Mouse (Mus musculus): ENCODE measurements around the gene Bud23. TPM values are rescaled to one million over a fixed set of nuclear protein-coding genes. Genes with fewer than 3 reads are reported as not detected.

Bud23 gene
- 77.8 and 92.0 TPM in 2 replicates for polyA plus RNA-seq (2012; rRNA removed)

GRCm38 (mm10) chr5:135064909-135065446 lies at the start of gene Bud23:
Bud23 (minus strand) TSS chr5:135064959.

DNA sequence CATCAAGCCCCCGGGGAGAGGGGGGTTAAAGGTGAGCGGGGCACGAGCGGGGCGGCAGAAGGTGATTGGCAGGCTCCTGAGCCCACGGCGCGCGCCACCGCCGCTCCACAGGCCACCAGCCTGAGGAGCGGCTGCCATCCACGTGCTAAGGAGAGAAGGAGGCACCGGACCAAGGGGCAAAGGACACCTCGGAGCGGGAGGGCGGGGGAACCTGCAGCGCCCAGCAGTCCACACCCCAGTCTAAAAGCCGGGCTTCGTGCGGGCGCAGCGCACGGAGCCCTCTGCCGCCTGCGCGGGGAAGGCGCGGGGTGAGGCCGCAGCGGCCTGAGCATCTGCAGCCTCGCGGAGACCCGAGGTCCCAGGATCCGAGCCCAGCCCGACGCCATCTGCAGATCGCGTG lies 24.9 kb upstream of the Bud23 start, which contains the start of gene Mlxipl:
Gene Mlxipl, plus strand, starts transcription at position 238 of the 400 bp plus-strand sequence.

DNA sequence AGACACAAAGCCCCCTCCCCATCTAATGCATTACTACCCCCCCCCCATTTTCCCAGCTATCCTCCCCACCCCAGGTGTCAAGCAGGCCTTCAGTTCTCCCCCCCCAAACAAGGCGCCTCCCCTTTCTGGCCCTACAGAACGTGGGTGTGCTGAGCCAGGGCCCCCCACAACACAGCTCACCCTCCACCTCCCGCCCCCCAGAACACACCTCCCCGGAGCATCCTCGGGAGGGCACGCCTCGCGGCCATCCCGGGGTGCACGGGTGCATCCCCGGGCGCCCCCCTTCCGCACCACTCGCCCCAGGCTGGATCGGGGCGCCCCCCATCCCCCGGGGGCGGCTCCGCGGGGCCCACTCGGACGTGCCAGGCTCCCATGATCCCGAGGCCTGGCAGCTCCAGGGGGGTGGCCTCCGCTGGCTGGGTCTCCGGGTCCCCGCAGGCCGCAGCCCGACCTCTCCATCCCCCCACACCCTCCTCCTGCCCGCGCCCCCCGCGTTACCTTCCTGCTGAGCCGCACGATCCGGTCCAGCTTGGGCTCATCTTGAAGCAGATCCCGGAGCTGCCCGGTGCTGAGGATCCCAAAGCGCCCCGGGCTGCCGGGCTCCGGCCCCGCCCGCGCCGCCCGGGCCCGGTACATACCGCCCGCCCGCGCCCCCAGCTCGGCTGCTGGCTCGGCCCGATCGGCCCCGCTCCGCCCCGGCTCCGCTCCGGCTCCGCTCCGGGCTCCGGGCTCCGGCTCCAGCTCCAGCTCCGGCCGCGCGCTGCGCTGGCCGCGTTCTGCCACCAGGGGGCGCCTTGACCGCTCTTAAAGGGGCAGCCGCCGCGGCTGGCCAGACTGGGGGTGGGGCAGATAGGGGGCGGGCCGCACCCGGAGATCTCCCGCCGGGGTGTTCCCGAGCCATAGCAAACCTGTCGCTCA lies 13.1 kb upstream of the Bud23 start, which contains the start of gene Vps37d:
Gene Vps37d, minus strand, starts transcription at position 703 of the 918 bp plus-strand sequence.

DNA sequence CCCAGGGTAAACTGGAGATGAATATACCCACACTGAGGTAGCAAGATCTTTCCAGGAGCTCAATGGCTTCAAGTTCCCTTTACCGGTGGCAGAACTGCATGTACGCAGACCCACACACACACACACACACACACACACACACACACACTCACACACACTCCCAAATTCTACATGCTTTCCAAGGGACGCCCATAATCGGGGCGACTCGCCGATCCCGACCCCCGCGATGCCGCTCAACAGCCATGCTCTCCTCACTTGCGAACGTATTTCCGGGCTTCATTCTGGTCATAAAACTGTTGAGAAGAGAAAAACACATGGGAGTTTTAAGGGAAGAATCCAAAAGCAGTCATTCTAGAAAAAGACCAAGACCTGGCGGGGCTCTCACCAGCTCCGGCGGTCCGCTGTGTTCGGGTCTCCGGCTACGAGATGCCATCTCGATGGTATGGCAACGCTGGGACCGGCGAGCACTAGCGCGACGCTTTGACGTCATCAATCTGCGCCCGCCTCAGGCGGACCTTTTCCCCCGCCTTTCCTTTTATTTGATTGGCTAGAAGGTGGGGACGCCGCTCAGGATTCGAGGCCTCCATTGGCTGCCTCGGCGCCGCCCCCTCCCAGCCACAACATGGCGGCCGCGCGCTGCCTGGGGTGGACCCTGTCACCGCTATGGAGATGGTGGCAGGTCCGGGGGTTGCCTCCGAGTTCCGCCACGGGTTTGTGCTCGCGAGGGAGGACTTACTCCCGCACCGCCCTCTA lies 954 bp downstream of the Bud23 start, which contains the start of gene Dnajc30:
Gene Dnajc30, plus strand, starts transcription at position 574 of the 753 bp plus-strand sequence.

DNA sequence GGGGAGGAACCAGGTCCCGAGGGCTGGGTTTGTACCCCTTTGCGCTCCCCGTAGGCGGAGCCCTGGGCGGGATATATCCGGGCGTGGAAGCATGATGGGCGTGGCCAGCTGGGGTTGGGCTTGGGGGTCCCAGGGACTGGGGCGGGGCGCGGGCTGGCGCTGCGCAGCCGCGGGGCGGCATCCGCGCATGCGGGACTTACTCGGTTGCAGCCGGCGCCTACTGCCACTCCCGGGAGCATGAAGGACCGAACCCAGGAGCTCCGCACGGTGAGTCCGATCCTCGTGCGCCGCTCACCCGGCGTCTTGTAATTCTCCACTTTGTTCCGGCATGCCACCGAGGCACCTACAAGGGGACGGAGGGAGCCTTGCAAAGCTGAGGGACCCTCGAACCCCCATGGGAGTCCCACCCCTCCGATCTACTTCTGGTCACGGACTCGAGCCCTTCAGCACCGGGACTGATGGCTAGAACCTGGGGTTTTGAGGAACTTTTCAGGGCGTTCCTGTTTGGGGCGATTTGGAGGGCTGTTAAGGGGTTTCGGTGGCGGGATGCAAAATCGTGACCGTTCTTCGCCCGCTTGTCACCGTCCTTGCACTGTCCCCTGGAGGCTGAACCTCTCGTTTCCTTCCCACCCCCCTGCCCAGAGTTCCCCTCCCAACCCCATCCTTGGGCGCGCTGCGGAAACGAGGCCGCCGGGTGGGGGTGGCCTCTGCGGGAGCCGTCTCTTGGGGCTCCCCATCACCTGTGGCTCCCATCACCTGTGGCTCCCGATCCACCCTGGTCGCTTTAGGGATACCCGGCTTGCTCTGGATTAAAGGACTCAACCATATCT lies 41.2 kb downstream of the Bud23 start, which contains the start of gene Stx1a:
Gene Stx1a, plus strand, starts transcription at position 139 of the 830 bp plus-strand sequence.

DNA sequence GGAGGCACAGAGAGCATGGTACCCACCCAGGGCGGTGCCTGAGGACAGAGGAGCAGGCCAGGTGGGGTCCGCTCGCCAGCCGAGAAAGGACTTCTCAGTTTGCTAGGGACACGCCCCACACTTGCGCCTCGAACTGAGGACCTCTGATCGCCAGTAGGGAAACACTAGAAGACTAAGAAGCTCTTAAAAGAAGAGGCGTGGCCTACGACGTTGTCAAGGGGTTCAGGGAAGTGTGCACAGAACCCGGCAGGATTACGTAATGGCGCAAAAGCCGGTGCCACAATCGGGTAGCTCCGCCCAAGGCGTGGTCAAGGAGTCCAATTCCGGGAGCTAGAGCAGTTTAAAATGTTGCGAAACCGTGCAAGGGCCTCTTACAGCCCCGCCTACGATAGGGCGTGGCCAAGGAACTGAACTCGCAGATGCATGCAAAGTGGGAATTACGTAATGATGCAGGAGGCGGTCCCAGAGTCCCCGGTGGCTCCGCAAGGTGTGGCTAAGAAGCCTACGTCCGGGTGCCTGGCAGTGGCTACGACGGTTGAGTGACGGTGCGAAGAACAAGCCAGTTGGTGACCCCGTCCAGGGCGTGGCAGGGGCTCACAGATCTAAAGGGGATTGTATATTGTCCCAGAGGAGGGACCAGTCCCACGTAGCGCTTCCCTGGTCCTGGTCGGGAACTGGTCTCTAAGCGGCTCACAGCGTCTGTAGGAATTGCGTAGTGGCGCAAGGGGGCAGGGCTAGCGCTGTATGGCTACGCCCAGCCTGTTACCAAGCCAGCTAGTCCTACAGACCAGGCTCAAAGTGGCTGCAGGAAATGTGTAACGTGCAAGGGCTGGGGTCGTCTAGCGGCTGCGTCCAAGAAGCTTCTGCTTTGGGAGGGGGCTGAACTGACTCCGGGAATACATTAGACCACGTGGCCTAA lies 55.8 kb downstream of the Bud23 start, which contains the start of gene Abhd11:
Gene Abhd11, plus strand, starts transcription at position 482 of the 919 bp plus-strand sequence.

Other genes starting within 250 kb of the Bud23 start
- gene Tmem270, start 158.2 kb downstream of the Bud23 start, polyA plus RNA-seq (2012; rRNA removed): not detected in 2 replicates
- gene Cldn13, start 149.4 kb downstream of the Bud23 start, polyA plus RNA-seq (2012; rRNA removed): not detected in 2 replicates
- 5.6 and 6.1 TPM in 2 replicates for gene Mettl27, start 132.6 kb downstream of the Bud23 start, polyA plus RNA-seq (2012; rRNA removed)
- 0.12 and 11.4 TPM in 2 replicates for gene Cldn4, start 118.0 kb downstream of the Bud23 start, polyA plus RNA-seq (2012; rRNA removed)
- gene Cldn3, start 78.7 kb downstream of the Bud23 start, polyA plus RNA-seq (2012; rRNA removed): 3.8 and 9.1 TPM in 2 replicates
- 103 TPM in 2 replicates for gene Abhd11, start 55.8 kb downstream of the Bud23 start, polyA plus RNA-seq (2012; rRNA removed)
- 231 and 254 TPM in 2 replicates for gene Stx1a, start 41.5 kb downstream of the Bud23 start, polyA plus RNA-seq (2012; rRNA removed)
- 36.5 and 36.6 TPM in 2 replicates for gene Dnajc30, start 757 bp downstream of the Bud23 start, polyA plus RNA-seq (2012; rRNA removed)
- gene Vps37d, start 13.3 kb upstream of the Bud23 start, polyA plus RNA-seq (2012; rRNA removed): 58.7 and 61.8 TPM in 2 replicates
- gene Mlxipl, start 24.9 kb upstream of the Bud23 start, polyA plus RNA-seq (2012; rRNA removed): 1.1 TPM in 2 replicates
- gene Tbl2, start 84.7 kb upstream of the Bud23 start, polyA plus RNA-seq (2012; rRNA removed): 9.0 and 9.2 TPM in 2 replicates
- 17.5 and 19.9 TPM in 2 replicates for gene Bcl7b, start 103.3 kb upstream of the Bud23 start, polyA plus RNA-seq (2012; rRNA removed)
- gene Baz1b, start 122.3 kb upstream of the Bud23 start, polyA plus RNA-seq (2012; rRNA removed): 45.0 and 47.3 TPM in 2 replicates
- gene Fzd9, start 186.3 kb upstream of the Bud23 start, polyA plus RNA-seq (2012; rRNA removed): 10.7 and 11.8 TPM in 2 replicates

All from central nervous system, embryonic 18 days (tissue).